Mouse (Mus musculus) embryonic facial prominence, embryonic 10.5 days (tissue): ENCODE data around the gene Emilin3. TPM values are rescaled to one million over a fixed set of nuclear protein-coding genes. Genes with fewer than 3 reads are reported as not detected.

Experiments used
- DNase-seq: peaks from one replicate; pipeline ENCODE4 v3.0.0-alpha.2; 2017; ENCODE audit warnings: low spot score
- H3K27ac ChIP-seq: fragments of 300-500 bp; sonication (generic); replicated peaks from 2 replicates; pipeline ENCODE4 v1.5.1; 2016; ENCODE audit warnings: mild to moderate bottlenecking
- H3K27me3 ChIP-seq: fragments of 300-500 bp; sonication (generic); replicated peaks from 2 replicates; pipeline ENCODE4 v1.6.1; 2016; ENCODE audit warnings: low read depth, mild to moderate bottlenecking; ENCODE audit not compliant: poor library complexity, severe bottlenecking
- H3K36me3 ChIP-seq: fragments of 300-500 bp; sonication (generic); replicated peaks from 2 replicates; pipeline ENCODE4 v1.6.1; 2016; ENCODE audit warnings: mild to moderate bottlenecking, moderate library complexity
- H3K4me1 ChIP-seq: fragments of 300-500 bp; sonication (generic); 2 replicates; pipeline ENCODE4 v1.6.1; 2016
- H3K4me3 ChIP-seq: fragments of 300-500 bp; sonication (generic); 2 replicates; pipeline ENCODE4 v1.5.1; 2016; ENCODE audit warnings: mild to moderate bottlenecking, moderate library complexity
- H3K9me3 ChIP-seq: fragments of 300-500 bp; sonication (generic); 2 replicates; pipeline ENCODE4 v1.6.1; 2016; ENCODE audit warnings: mild to moderate bottlenecking
- whole genome bisulfite sequencing: fragments of 180-500 bp; shearing (Covaris S2); methylation state at CpG from one replicate; pipeline ENCODE4 v1.1.7; 2016; 5-methylcytosine and 5-hydroxymethylcytosine counted together
- polyA plus RNA-seq: library from polyadenylated mRNA; unstranded; fragments of >200 nt; fragmentation: Nextera tagmentation; extraction: Ambion mirVana; gene quantifications from 2 replicates; pipeline ENCODE4 v1.2.1, GENCODE M21; 2016

Gene Emilin3
- polyA plus RNA-seq, 1 experiment from 2014 or later: 3.5 TPM

- no peaks in the 10 kb centered on the region for H3K36me3 ChIP-seq
- DNase-seq: no peak
- peaks cover 14% of the 10 kb centered on the region for H3K27me3 ChIP-seq
- WGBS: 81% methylated on average over 4 of the region's 4 CpGs
- no peak overlapping the region for H3K27ac ChIP-seq
- peaks cover 14% of the 10 kb centered on the region for H3K4me1 ChIP-seq
- no peaks in the 10 kb centered on the region for H3K9me3 ChIP-seq
- H3K4me3 ChIP-seq: no peak overlapping the region
These were observed 28.2 kb downstream of the Emilin3 start for GRCm38 (mm10) chr2:160883912-160884311.

- H3K36me3 ChIP-seq: no peaks in the 10 kb centered on the region
- 75% methylated on average over 5 of the region's 5 CpGs for WGBS
- DNase-seq: no peak
- no peak overlapping the region for H3K4me3 ChIP-seq
- no peaks in the 10 kb centered on the region for H3K9me3 ChIP-seq
- peaks cover under 1% of the 10 kb centered on the region for H3K4me1 ChIP-seq
- H3K27ac ChIP-seq: no peak overlapping the region
- no peaks in the 10 kb centered on the region for H3K27me3 ChIP-seq
These were observed 29.7 kb downstream of the Emilin3 start for GRCm38 (mm10) chr2:160882436-160882835.

- no peak for DNase-seq
- no peak overlapping the region for H3K27ac ChIP-seq
- no peak overlapping the region for H3K4me3 ChIP-seq
- H3K9me3 ChIP-seq: no peaks in the 10 kb centered on the region
- H3K27me3 ChIP-seq: no peaks in the 10 kb centered on the region
- 52% methylated on average over 6 of the region's 6 CpGs for WGBS
- no peaks in the 10 kb centered on the region for H3K4me1 ChIP-seq
- H3K36me3 ChIP-seq: no peaks in the 10 kb centered on the region
These were observed 30.5 kb downstream of the Emilin3 start for GRCm38 (mm10) chr2:160881462-160882101.

- Histone ChIP-seq H3K9me3 (no peaks in the 10 kb centered on the region; the same call in 1 of the 2 replicates), H3K27ac (no peak within 1 kb of the TSS), H3K4me1 (no peaks in the 10 kb centered on the region), H3K27me3 (no peaks in the 10 kb centered on the region), H3K36me3 (no peaks in the 10 kb centered on the region), H3K4me3 (no peak within 1 kb of the TSS)
- WGBS: 78% methylated on average over 13 of the region's 13 CpGs
- DNase-seq: no peak
These were observed 31.5 kb downstream of the Emilin3 start, which contains the start of gene Lpin3 for GRCm38 (mm10) chr2:160880453-160881195. TSS of gene Lpin3 (plus strand) at chr2:160880670.

GRCm38 (mm10) chr2:160876115-160876514 is 36.0 kb downstream of the Emilin3 start:
- no peaks in the 10 kb centered on the region; the same call in 1 of the 2 replicates for H3K9me3 ChIP-seq
- H3K4me3 ChIP-seq: no peak overlapping the region
- H3K27ac ChIP-seq: no peak overlapping the region
- no peaks in the 10 kb centered on the region for H3K36me3 ChIP-seq
- H3K4me1 ChIP-seq: peaks cover 14% of the 10 kb centered on the region
- no peak for DNase-seq
- no peaks in the 10 kb centered on the region for H3K27me3 ChIP-seq
- WGBS: 80% methylated on average over 4 of the region's 4 CpGs

- H3K4me1 ChIP-seq: peaks cover 14% of the 10 kb centered on the region
- no peak overlapping the region for H3K4me3 ChIP-seq
- no peaks in the 10 kb centered on the region; the same call in 1 of the 2 replicates for H3K9me3 ChIP-seq
- no peak overlapping the region for H3K27ac ChIP-seq
- no peaks in the 10 kb centered on the region for H3K27me3 ChIP-seq
- DNase-seq: no peak
- 84% methylated on average over 5 of the region's 5 CpGs for WGBS
- H3K36me3 ChIP-seq: no peaks in the 10 kb centered on the region
These were observed 37.8 kb downstream of the Emilin3 start for GRCm38 (mm10) chr2:160874231-160874877.

- Histone ChIP-seq H3K4me1 (peaks cover 14% of the 10 kb centered on the region), H3K4me3 (peak within 1 kb of the TSS; percentile 95), H3K27me3 (no peaks in the 10 kb centered on the region), H3K9me3 (no peaks in the 10 kb centered on the region; the same call in 1 of the 2 replicates), H3K27ac (peak within 1 kb of the TSS; percentile 92), H3K36me3 (no peaks in the 10 kb centered on the region)
- WGBS: 1% methylated on average over 47 of the region's 48 CpGs
- DNase-seq: peak; percentile 99
These were observed 39.2 kb downstream of the Emilin3 start, which contains the start of gene Zhx3 for GRCm38 (mm10) chr2:160872890-160873382. TSS of gene Zhx3 (minus strand) at chr2:160872998.

GRCm38 (mm10) chr2:160872395-160872794 is 39.7 kb downstream of the Emilin3 start:
- DNase-seq: peak; percentile 78
- Histone ChIP-seq H3K27me3 (no peaks in the 10 kb centered on the region), H3K9me3 (no peaks in the 10 kb centered on the region; the same call in 1 of the 2 replicates), H3K4me3 (peak overlapping the region; percentile 95), H3K36me3 (no peaks in the 10 kb centered on the region), H3K27ac (peak overlapping the region; percentile 92), H3K4me1 (peaks cover 14% of the 10 kb centered on the region)
- WGBS: under 1% methylated on average over 47 of the region's 47 CpGs

GRCm38 (mm10) chr2:160871310-160871709 is 40.8 kb downstream of the Emilin3 start:
- H3K27ac ChIP-seq: no peak overlapping the region
- H3K4me3 ChIP-seq: no peak overlapping the region
- peaks cover 14% of the 10 kb centered on the region for H3K4me1 ChIP-seq
- no peaks in the 10 kb centered on the region; the same call in 1 of the 2 replicates for H3K9me3 ChIP-seq
- no peaks in the 10 kb centered on the region for H3K36me3 ChIP-seq
- DNase-seq: no peak
- WGBS: 87% methylated on average over 3 of the region's 3 CpGs
- no peaks in the 10 kb centered on the region for H3K27me3 ChIP-seq

GRCm38 (mm10) chr2:160869446-160869845 is 42.7 kb downstream of the Emilin3 start:
- Histone ChIP-seq H3K36me3 (no peaks in the 10 kb centered on the region), H3K4me1 (peaks cover 14% of the 10 kb centered on the region), H3K27me3 (no peaks in the 10 kb centered on the region), H3K27ac (no peak overlapping the region), H3K9me3 (no peaks in the 10 kb centered on the region), H3K4me3 (no peak overlapping the region)
- DNase-seq: no peak
- WGBS: 73% methylated on average over 3 of the region's 3 CpGs

- no peaks in the 10 kb centered on the region for H3K36me3 ChIP-seq
- no peaks in the 10 kb centered on the region for H3K9me3 ChIP-seq
- DNase-seq: no peak
- no peaks in the 10 kb centered on the region for H3K4me1 ChIP-seq
- no peak overlapping the region for H3K4me3 ChIP-seq
- H3K27me3 ChIP-seq: no peaks in the 10 kb centered on the region
- 80% methylated on average over 2 of the region's 2 CpGs for WGBS
- no peak overlapping the region for H3K27ac ChIP-seq
These were observed 46.9 kb downstream of the Emilin3 start for GRCm38 (mm10) chr2:160865266-160865665.

- 92% methylated on average over 1 of the region's 1 CpGs for WGBS
- no peak for DNase-seq
- no peak overlapping the region for H3K27ac ChIP-seq
- H3K9me3 ChIP-seq: no peaks in the 10 kb centered on the region
- no peaks in the 10 kb centered on the region for H3K27me3 ChIP-seq
- H3K36me3 ChIP-seq: no peaks in the 10 kb centered on the region
- no peaks in the 10 kb centered on the region for H3K4me1 ChIP-seq
- H3K4me3 ChIP-seq: no peak overlapping the region
These were observed 48.0 kb downstream of the Emilin3 start for GRCm38 (mm10) chr2:160864112-160864511.
